Mouse (Mus musculus): ENCODE measurements at regions not wholly inside any gene's neighbourhood (a gene's known extent, or its start where the extent isn't known, plus 50 kb on each side); places are given as distances from the start of the nearest gene placed in this dataset.

DNA sequence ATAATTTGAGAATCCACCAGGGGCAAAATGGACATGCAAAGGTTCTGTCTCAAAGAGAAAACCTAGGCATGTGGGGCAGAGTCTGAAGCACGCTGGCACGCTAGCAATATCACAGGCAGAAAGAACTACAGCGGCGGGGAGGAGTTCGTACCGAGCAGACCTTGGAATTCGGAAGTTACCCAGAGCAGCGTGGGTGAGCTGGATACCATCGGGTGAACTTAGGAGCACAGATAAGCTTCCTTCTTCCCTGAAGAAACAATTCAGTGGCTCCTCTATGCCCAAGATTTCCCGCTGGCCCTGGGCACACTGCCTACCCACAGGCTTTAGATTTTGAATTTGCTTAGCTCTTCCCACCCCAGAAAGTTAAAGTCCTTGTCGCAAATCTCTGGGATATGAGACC lies 129.1 kb downstream of the Nhlrc3 start:
- Histone ChIP-seq H3K4me3 (no peak overlapping the region), H3K4me1 (no peaks in the 10 kb centered on the region), H3K27me3 (replicated peaks; ENCODE audit: low read depth, poor library complexity, severe bottlenecking) (no peaks in the 10 kb centered on the region), H3K9me3 (no peaks in the 10 kb centered on the region), H3K27ac (replicated peaks) (no peak overlapping the region), H3K36me3 (replicated peaks) (no peaks in the 10 kb centered on the region)
- DNase-seq (ENCODE audit: low spot score), result no peak
- 50% methylated on average over 11 of the region's 11 CpGs for WGBS

DNA sequence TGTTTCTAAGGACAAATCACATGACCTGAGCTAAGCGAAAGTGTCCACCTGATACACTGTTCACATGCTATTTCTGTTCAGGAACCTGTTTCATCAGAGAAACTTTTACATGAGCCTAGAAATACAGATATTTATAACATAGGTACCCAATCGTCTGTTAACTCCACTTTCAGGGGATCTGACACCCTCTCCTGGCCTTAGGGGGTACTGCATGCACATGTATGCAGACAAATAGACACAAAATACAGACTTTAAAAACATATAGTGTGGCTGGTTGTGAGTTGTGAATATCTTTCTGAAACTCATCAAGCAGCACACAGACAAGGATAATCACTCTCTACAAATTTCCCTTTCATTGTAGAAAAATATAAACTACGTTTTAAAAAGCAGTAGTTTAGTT lies 133.6 kb downstream of the Nhlrc3 start:
- H3K4me3 ChIP-seq, result no peak overlapping the region
- 58% methylated on average over 3 of the region's 3 CpGs for WGBS
- H3K9me3 ChIP-seq, result no peaks in the 10 kb centered on the region
- H3K36me3 ChIP-seq (replicated peaks), result no peaks in the 10 kb centered on the region
- peak; percentile 29 for DNase-seq (ENCODE audit: low spot score)
- H3K27me3 ChIP-seq (replicated peaks; ENCODE audit: low read depth, poor library complexity, severe bottlenecking), result no peaks in the 10 kb centered on the region
- H3K4me1 ChIP-seq, result peaks cover 8% of the 10 kb centered on the region
- H3K27ac ChIP-seq (replicated peaks), result no peak overlapping the region

DNA sequence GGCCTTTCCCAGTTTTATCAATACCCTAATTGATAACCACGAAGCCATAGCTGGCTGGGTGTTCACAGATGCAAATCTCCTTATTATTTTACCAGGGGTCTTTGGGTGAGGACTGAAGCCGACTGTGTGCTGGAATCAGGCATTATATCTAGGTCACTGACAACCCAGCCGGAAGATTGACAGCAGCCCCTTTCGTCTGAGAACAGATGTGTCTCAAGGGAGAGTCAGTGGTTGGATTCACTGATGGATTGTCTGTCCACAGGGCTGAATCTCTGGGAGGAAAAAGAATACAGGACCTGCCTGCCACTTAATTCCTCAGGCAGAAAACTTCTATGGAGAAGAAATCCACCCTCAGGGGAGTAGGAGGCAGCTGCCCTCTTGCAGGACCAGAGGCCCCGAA lies 135.7 kb downstream of the Nhlrc3 start:
- no peak for DNase-seq (ENCODE audit: low spot score)
- Histone ChIP-seq H3K27ac (replicated peaks) (no peak overlapping the region), H3K27me3 (replicated peaks; ENCODE audit: low read depth, poor library complexity, severe bottlenecking) (no peaks in the 10 kb centered on the region), H3K4me3 (no peak overlapping the region), H3K4me1 (peaks cover 8% of the 10 kb centered on the region), H3K36me3 (replicated peaks) (no peaks in the 10 kb centered on the region), H3K9me3 (no peaks in the 10 kb centered on the region)
- WGBS, result 44% methylated on average over 5 of the region's 5 CpGs

DNA sequence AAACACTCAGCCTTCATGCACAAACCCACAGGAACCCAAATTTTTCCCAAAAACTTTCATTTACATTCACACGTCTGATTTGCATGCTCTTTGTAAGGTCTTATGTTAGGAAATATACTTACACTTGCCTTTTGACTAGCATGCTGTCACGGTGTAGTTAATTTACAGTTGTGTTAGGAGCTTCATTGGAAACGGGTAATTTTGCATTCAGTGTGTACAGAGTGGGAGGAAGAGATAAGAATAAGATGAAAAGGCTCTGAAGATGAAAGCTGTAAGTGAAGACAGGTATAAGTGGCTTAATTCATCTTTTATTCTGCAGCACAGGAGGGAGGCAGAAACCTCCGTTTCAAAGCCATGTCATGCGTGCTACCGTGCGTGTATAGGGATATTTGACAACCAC lies 136.2 kb downstream of the Nhlrc3 start:
- WGBS, result 81% methylated on average over 7 of the region's 7 CpGs
- no peak overlapping the region for H3K4me3 ChIP-seq
- no peaks in the 10 kb centered on the region for H3K36me3 ChIP-seq (replicated peaks)
- DNase-seq (ENCODE audit: low spot score), result no peak
- H3K4me1 ChIP-seq, result peaks cover 8% of the 10 kb centered on the region
- H3K27me3 ChIP-seq (replicated peaks; ENCODE audit: low read depth, poor library complexity, severe bottlenecking), result no peaks in the 10 kb centered on the region
- H3K9me3 ChIP-seq, result no peaks in the 10 kb centered on the region
- H3K27ac ChIP-seq (replicated peaks), result no peak overlapping the region

DNA sequence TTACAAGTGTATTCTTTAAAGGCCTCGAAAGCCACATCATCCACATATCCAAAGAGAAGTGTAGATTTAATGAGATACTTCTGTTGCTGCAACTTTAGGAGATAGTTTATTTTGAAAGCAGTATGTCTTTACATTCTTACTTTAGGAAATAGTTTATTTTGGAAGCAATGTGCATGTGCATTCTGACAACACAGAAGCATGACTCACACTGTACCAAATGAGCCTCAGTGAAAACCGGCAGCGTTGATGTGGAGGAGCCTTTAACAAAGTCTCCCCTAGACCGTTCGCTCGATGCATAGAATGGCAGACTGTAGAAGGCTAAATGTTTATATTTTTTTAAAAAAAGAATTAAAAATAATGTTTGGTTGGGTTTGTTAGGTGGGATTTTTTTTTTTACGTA lies 138.1 kb downstream of the Nhlrc3 start:
- no peaks in the 10 kb centered on the region for H3K9me3 ChIP-seq
- H3K27me3 ChIP-seq (replicated peaks; ENCODE audit: low read depth, poor library complexity, severe bottlenecking), result no peaks in the 10 kb centered on the region
- H3K4me3 ChIP-seq, result no peak overlapping the region
- no peaks in the 10 kb centered on the region for H3K36me3 ChIP-seq (replicated peaks)
- peaks cover 8% of the 10 kb centered on the region for H3K4me1 ChIP-seq
- no peak for DNase-seq (ENCODE audit: low spot score)
- no peak overlapping the region for H3K27ac ChIP-seq (replicated peaks)
- WGBS, result 94% methylated on average over 7 of the region's 7 CpGs

DNA sequence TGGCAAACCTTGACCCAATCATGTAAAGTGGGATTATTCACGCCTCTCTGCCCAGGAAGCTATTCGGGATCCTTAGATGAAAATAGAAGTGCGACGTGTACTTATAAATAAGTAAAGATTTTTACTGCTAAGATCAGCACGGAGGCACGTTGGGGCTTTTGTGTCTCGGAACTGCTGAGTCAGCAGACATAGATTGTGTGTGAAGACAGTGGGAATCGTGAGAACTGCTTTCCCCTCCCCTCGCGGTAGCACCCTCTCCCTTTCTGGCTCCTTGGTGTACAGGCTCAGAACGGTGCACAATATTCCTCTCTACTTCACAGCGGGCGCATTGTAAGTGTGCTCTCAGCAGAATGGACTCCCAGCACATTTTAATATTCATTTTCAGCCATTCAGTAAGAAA lies 138.7 kb downstream of the Nhlrc3 start:
- 85% methylated on average over 13 of the region's 13 CpGs for WGBS
- no peaks in the 10 kb centered on the region for H3K36me3 ChIP-seq (replicated peaks)
- H3K4me3 ChIP-seq, result no peak overlapping the region
- no peak overlapping the region for H3K27ac ChIP-seq (replicated peaks)
- H3K27me3 ChIP-seq (replicated peaks; ENCODE audit: low read depth, poor library complexity, severe bottlenecking), result no peaks in the 10 kb centered on the region
- no peak for DNase-seq (ENCODE audit: low spot score)
- H3K4me1 ChIP-seq, result peaks cover 8% of the 10 kb centered on the region
- no peaks in the 10 kb centered on the region for H3K9me3 ChIP-seq

DNA sequence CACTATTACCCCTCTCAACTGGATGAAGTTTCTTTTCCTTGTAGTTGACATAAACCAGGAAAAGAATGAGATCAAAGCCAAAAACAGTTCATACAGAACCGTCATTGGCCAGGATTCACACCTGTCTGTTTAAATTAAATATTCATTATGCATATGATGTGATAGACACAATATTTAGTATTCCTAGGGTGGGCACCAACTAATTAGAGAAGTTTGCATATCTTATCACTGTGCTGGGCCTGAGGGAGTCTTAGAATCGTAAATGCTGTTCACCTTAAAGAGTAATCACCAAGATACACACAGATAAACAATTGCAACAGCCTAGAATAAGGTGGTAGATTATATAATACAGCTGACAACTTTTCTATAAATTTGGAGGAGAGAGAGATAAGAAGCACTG lies 147.7 kb downstream of the Nhlrc3 start:
- H3K27ac ChIP-seq (replicated peaks), result no peak overlapping the region
- H3K4me1 ChIP-seq, result no peaks in the 10 kb centered on the region
- no peaks in the 10 kb centered on the region for H3K27me3 ChIP-seq (replicated peaks; ENCODE audit: low read depth, poor library complexity, severe bottlenecking)
- no peak overlapping the region for H3K4me3 ChIP-seq
- no peak for DNase-seq (ENCODE audit: low spot score)
- no peaks in the 10 kb centered on the region for H3K36me3 ChIP-seq (replicated peaks)
- 86% methylated on average over 2 of the region's 2 CpGs for WGBS
- no peaks in the 10 kb centered on the region for H3K9me3 ChIP-seq
